Mouse (Mus musculus) intestine, postnatal 0 days (tissue): ENCODE data around the gene Acaca. TPM values are rescaled to one million over a fixed set of nuclear protein-coding genes. Genes with fewer than 3 reads are reported as not detected.

Experiments
- ATAC-seq: fragments of 200-750 bp; cut with Nextera tagmentation; 2 replicates; pipeline ENCODE4 v1.8.0; 2017; ENCODE audit warnings: mild to moderate bottlenecking, moderate TSS enrichment, moderate library complexity
- H3K27ac ChIP-seq: fragments of 300-500 bp; sonication (generic); 2 replicates; pipeline ENCODE4 v1.5.1; 2014; ENCODE audit warnings: mild to moderate bottlenecking, low read depth, low read length, moderate library complexity
- H3K27me3 ChIP-seq: fragments of 300-500 bp; sonication (generic); replicated peaks from 2 replicates; pipeline ENCODE4 v1.6.1; 2014; ENCODE audit warnings: low read length, mixed read lengths; ENCODE audit not compliant: control insufficient read depth, insufficient read depth
- H3K36me3 ChIP-seq: fragments of 300-500 bp; sonication (generic); 2 replicates; pipeline ENCODE4 v1.6.1; 2014; ENCODE audit warnings: mild to moderate bottlenecking, moderate library complexity; ENCODE audit not compliant: control insufficient read depth, insufficient read depth
- H3K4me1 ChIP-seq: fragments of 300-500 bp; sonication (generic); replicated peaks from 2 replicates; pipeline ENCODE4 v1.6.1; 2014; ENCODE audit warnings: antibody characterized with exemption, low read length, mixed read lengths; ENCODE audit not compliant: control insufficient read depth, insufficient read depth
- H3K4me2 ChIP-seq: fragments of 300-500 bp; sonication (generic); replicated peaks from 2 replicates; pipeline ENCODE4 v1.6.1; 2014; ENCODE audit warnings: low read depth, mild to moderate bottlenecking, moderate library complexity
- H3K4me3 ChIP-seq: fragments of 300-500 bp; sonication (generic); 2 replicates; pipeline ENCODE4 v1.5.1; 2014; ENCODE audit warnings: low read depth, low read length
- H3K9ac ChIP-seq: fragments of 300-500 bp; sonication (generic); 2 replicates; pipeline ENCODE4 v1.6.1; 2014; ENCODE audit warnings: mild to moderate bottlenecking, low read depth, low read length
- H3K9me3 ChIP-seq: fragments of 300-500 bp; sonication (generic); 2 replicates; pipeline ENCODE4 v1.6.1; 2016; ENCODE audit warnings: mixed run types; ENCODE audit not compliant: control insufficient read depth
- CTCF ChIP-seq: sonication (generic); IDR thresholded peaks from 2 replicates; pipeline ENCODE4 v1.5.1; 2016; ENCODE audit warnings: low read depth, mild to moderate bottlenecking, control low read depth, antibody characterized with exemption, moderate library complexity
- WGBS: fragments of 180-500 bp; shearing (Covaris S2); extraction: QIAGEN DNeasy Blood & Tissue Kit; methylation state at CpG from one replicate; pipeline ENCODE4 v1.1.7; 2014; 5-methylcytosine and 5-hydroxymethylcytosine counted together
- polyA plus RNA-seq: library from polyadenylated mRNA; unstranded; fragments of >200 nt; fragmentation: Nextera tagmentation; extraction: Ambion mirVana; gene quantifications from 2 replicates; pipeline ENCODE4 v1.2.1, GENCODE M21; 2015

Acaca gene
- polyA plus RNA-seq, 1 experiment from 2014 or later: 2.5 TPM

DNA sequence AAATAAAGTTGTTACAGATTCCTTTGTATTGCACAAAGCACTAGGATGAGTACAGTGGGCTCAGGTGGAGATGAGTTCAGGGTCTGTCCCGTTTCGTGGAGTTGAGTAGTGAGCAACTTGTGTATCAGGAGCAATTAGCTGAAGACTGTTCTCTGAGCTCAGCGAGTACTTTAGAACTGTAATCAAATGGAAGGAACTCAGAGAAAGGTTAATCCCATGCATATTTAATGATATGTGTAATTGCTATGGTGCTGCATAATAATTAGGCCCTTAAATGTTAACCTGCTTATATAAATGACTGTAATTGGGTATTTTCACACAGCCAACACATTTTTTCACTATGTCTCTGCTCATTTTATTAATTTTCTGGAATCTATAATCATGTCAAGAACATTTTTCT lies 7.0 kb downstream of the Acaca start:
- no peak for TF ChIP-seq CTCF
- 82% methylated on average over 3 of the region's 3 CpGs for WGBS
- H3K4me3 ChIP-seq: no peak overlapping the region
- H3K27me3 ChIP-seq: no peaks in the 10 kb centered on the region
- H3K4me1 ChIP-seq: no peaks in the 10 kb centered on the region
- no peak for ATAC-seq
- no peak overlapping the region for H3K27ac ChIP-seq
- H3K9me3 ChIP-seq: no peaks in the 10 kb centered on the region
- H3K36me3 ChIP-seq: no peaks in the 10 kb centered on the region
- no peak overlapping the region for H3K9ac ChIP-seq
- H3K4me2 ChIP-seq: no peak overlapping the region

DNA sequence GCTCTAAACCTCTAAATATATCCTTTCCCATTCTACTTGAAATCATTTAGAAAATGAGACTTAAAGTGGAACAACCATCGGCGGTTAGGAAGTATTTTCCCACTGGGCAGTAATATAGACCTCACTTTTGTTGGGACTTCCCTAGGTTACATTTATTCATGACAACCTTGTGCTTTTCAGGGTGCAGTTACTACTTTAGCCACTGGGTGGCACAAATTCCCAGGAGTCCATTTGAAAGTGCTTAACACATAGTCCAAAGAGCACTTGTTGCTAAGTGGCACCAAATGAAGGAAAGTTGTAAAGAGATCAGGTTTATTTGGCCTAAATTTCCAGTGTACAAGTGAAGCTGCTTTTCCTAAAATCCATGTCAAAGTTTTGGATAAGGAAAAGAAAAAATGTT lies 12.3 kb downstream of the Acaca start:
- Histone ChIP-seq H3K4me3 (no peak overlapping the region), H3K27me3 (no peaks in the 10 kb centered on the region), H3K27ac (no peak overlapping the region), H3K4me1 (no peaks in the 10 kb centered on the region), H3K9ac (no peak overlapping the region), H3K9me3 (no peaks in the 10 kb centered on the region), H3K4me2 (no peak overlapping the region), H3K36me3 (no peaks in the 10 kb centered on the region)
- ATAC-seq: peak; percentile 43; the same call in 1 of the 2 replicates
- TF ChIP-seq CTCF: peak; percentile 86
- WGBS: 56% methylated on average over 2 of the region's 2 CpGs

DNA sequence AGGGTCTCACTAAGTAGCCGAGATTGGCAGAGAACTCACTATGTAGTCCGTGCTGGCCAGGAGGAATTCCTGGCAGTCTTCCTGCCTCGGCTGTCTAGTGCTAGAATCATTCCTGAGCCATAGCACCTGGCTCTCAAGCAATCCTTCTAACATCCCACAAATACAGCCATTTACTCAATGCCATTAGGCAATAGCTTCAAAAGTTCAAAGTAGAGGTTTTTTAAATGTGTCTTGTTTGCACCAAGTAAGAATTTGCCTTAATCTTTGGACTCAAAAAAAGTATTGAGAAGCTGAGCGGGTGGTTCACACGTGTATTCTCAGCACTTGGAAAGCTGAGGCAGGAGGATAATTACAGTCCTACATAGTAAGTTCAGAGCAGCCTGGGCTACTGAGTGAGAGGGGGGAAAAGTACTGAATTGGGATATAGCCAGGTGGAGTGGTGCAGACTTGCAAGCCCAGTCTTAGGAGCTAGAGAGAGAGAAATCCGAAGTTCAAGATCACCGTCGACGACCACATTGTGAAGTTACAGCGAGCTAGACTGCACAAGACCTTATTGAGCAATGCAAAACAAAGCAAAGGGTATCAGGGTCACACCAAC lies 15.8 kb downstream of the Acaca start:
- Histone ChIP-seq H3K36me3 (no peaks in the 10 kb centered on the region), H3K27me3 (no peaks in the 10 kb centered on the region), H3K4me1 (no peaks in the 10 kb centered on the region), H3K4me3 (no peak overlapping the region), H3K9me3 (no peaks in the 10 kb centered on the region), H3K27ac (no peak overlapping the region), H3K4me2 (no peak overlapping the region), H3K9ac (no peak overlapping the region)
- no peak for TF ChIP-seq CTCF
- 56% methylated on average over 10 of the region's 10 CpGs for WGBS
- no peak for ATAC-seq

DNA sequence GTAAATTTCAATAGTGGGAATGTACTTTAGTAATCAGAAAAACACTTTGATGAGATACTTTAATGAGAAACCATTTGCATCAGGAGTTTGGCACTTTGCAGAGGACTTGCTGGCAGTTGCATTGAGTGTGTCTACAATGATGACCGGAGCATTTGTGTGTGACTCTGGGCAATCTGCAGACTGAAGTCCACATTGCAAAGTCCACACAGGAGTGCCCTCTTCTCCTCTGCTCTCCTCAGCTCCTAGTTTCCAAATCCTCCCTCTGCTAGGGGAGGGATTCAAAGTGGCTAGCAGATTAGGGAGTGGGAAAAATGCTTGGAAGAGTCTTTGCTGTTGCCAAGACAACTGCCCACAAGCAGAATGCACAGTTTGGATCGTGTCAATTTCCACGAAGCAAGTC lies 16.6 kb downstream of the Acaca start:
- ATAC-seq: peak; percentile 51; the same call in 1 of the 2 replicates
- Histone ChIP-seq H3K9me3 (no peaks in the 10 kb centered on the region), H3K9ac (no peak overlapping the region), H3K27me3 (no peaks in the 10 kb centered on the region), H3K4me3 (no peak overlapping the region), H3K4me1 (no peaks in the 10 kb centered on the region), H3K4me2 (no peak overlapping the region), H3K27ac (no peak overlapping the region), H3K36me3 (no peaks in the 10 kb centered on the region)
- TF ChIP-seq CTCF: no peak
- 48% methylated on average over 3 of the region's 3 CpGs for WGBS

DNA sequence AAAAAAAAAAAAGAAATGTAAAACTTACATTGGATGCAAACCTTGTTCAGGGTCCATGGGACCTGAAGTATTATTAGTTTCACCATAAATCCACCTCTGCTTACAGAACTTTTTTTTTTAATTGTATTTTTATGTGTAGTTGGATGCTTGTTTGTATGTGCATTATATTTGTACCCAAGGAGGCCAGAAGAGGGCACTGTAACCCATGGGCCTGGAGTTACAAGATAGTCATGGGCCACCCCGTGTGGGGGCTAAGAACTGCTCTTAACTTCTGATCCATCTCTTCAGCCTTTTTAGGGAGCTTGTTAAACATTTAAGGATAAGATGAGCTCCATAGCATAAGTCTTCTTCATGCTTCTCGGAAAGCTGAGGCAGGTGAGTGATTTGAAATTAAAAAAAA lies 21.4 kb downstream of the Acaca start:
- peak; percentile 67 for TF ChIP-seq CTCF

DNA sequence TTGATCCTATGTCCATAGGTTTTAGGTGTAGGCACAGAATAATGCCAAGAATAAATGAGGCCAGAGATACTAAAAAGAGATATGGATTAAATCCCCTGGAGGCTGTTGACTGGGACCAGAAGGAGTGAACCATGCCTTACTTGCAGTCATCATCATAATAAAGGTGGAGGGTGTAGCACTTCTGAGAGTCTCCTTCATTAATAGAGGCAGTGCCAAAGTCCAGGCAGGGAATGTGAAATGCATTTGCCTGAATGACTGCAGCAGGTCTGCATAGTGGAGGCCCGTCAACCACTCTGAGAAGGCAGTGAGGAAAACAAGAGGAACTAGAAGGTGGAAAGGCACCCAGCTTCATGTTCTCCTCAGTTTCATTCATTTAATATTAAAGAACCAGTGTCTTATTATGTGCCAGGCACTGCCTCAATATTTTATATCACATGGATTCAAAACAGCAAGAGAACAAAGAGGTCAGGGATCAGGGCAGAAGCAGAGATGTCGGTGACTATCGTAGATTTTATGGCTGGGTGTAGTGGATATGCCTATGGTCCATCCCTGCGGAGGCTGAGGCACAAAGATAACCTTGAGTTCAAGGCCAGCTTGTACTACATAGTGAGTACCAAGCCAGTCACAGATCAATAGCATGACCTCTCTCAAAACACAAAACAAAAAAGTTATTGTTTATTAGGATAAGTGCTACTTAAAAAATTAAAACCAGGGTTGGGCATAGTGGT lies 27.2 kb downstream of the Acaca start:
- Histone ChIP-seq H3K4me2 (no peak overlapping the region), H3K27ac (peak overlapping the region; percentile 17; the same call in 1 of the 2 replicates), H3K9me3 (no peaks in the 10 kb centered on the region), H3K9ac (no peak overlapping the region), H3K4me3 (no peak overlapping the region), H3K4me1 (no peaks in the 10 kb centered on the region), H3K27me3 (no peaks in the 10 kb centered on the region), H3K36me3 (no peaks in the 10 kb centered on the region)
- peak; percentile 91 for ATAC-seq
- TF ChIP-seq CTCF: no peak
- 34% methylated on average over 4 of the region's 4 CpGs for WGBS

More for the DNA sequence above, 21.4 kb downstream of the Acaca start:
- Histone ChIP-seq H3K9me3 (no peaks in the 10 kb centered on the region), H3K4me3 (no peak overlapping the region), H3K4me1 (no peaks in the 10 kb centered on the region), H3K36me3 (no peaks in the 10 kb centered on the region), H3K4me2 (no peak overlapping the region), H3K27me3 (no peaks in the 10 kb centered on the region), H3K27ac (no peak overlapping the region), H3K9ac (no peak overlapping the region)
- WGBS: 75% methylated on average over 2 of the region's 2 CpGs
- ATAC-seq: no peak
